Mouse (Mus musculus): ENCODE measurements around the gene Dlgap1. TPM values are rescaled to one million over a fixed set of nuclear protein-coding genes. Genes with fewer than 3 reads are reported as not detected.
A peak's percentile ranks its signal among the peaks of the same experiment; 100 is the strongest.

Gene Dlgap1
- polyA plus RNA-seq, 1 experiment from 2014 or later, result 0.03 TPM

- no peaks in the 10 kb centered on the region for H3K9me3 ChIP-seq (replicated peaks)
- H3K4me2 ChIP-seq, result no peak overlapping the region
- 71% methylated on average over 8 of the region's 8 CpGs for WGBS (ENCODE audit: insufficient replicate concordance)
- H3K27ac ChIP-seq, result no peak overlapping the region
- no peak overlapping the region for H3K9ac ChIP-seq
- no peaks in the 10 kb centered on the region for H3K27me3 ChIP-seq
- no peak for ATAC-seq (ENCODE audit: low read depth)
- H3K4me1 ChIP-seq (replicated peaks), result no peaks in the 10 kb centered on the region
- H3K4me3 ChIP-seq (replicated peaks), result no peak overlapping the region
- no peak for DNase-seq
- H3K36me3 ChIP-seq, result no peaks in the 10 kb centered on the region
Measured at GRCm38 (mm10) chr17:70690598-70690997, 721.7 kb downstream of the Dlgap1 start.

GRCm38 (mm10) chr17:70706976-70707818 is 738.3 kb downstream of the Dlgap1 start:
- Histone ChIP-seq H3K9ac (no peak overlapping the region), H3K4me2 (peak overlapping the region; percentile 38; the same call in 1 of the 2 replicates), H3K4me3 (replicated peaks) (no peak overlapping the region), H3K36me3 (no peaks in the 10 kb centered on the region), H3K4me1 (replicated peaks) (0 out of 2 replicates have a peak, but pooled peaks cover 2% of the 10 kb centered on the region), H3K9me3 (replicated peaks) (no peaks in the 10 kb centered on the region), H3K27ac (no peak overlapping the region), H3K27me3 (peaks cover 17% of the 10 kb centered on the region)
- ATAC-seq (ENCODE audit: low read depth) (no peak), DNase-seq (peak; percentile 34)
- WGBS (ENCODE audit: insufficient replicate concordance), result 5% methylated on average over 28 of the region's 28 CpGs

GRCm38 (mm10) chr17:70707819-70708140 is 738.9 kb downstream of the Dlgap1 start:
- H3K27ac ChIP-seq, result no peak overlapping the region
- no peaks in the 10 kb centered on the region for H3K9me3 ChIP-seq (replicated peaks)
- WGBS (ENCODE audit: insufficient replicate concordance), result 19% methylated on average over 6 of the region's 6 CpGs
- no peak overlapping the region for H3K4me3 ChIP-seq (replicated peaks)
- H3K27me3 ChIP-seq, result peaks cover 17% of the 10 kb centered on the region
- no peak overlapping the region for H3K9ac ChIP-seq
- H3K4me1 ChIP-seq (replicated peaks), result 0 out of 2 replicates have a peak, but pooled peaks cover 2% of the 10 kb centered on the region
- DNase-seq (no peak), ATAC-seq (ENCODE audit: low read depth) (no peak)
- no peaks in the 10 kb centered on the region for H3K36me3 ChIP-seq
- no peak overlapping the region for H3K4me2 ChIP-seq

GRCm38 (mm10) chr17:70709545-70709944 is 740.7 kb downstream of the Dlgap1 start:
- WGBS (ENCODE audit: insufficient replicate concordance), result 24% methylated on average over 5 of the region's 5 CpGs

GRCm38 (mm10) chr17:70713470-70713869 is 744.6 kb downstream of the Dlgap1 start:
- WGBS (ENCODE audit: insufficient replicate concordance), result 35% methylated on average over 10 of the region's 10 CpGs
- H3K27ac ChIP-seq, result no peak overlapping the region
- ATAC-seq (ENCODE audit: low read depth) (no peak), DNase-seq (no peak)
- no peaks in the 10 kb centered on the region for H3K4me1 ChIP-seq (replicated peaks)
- H3K27me3 ChIP-seq, result peaks cover 10% of the 10 kb centered on the region; the same call in 1 of the 2 replicates
- H3K9me3 ChIP-seq (replicated peaks), result no peaks in the 10 kb centered on the region
- H3K9ac ChIP-seq, result no peak overlapping the region
- no peak overlapping the region for H3K4me3 ChIP-seq (replicated peaks)
- no peaks in the 10 kb centered on the region for H3K36me3 ChIP-seq
- no peak overlapping the region for H3K4me2 ChIP-seq

More at GRCm38 (mm10) chr17:70709545-70709944, 740.7 kb downstream of the Dlgap1 start:
- H3K4me1 ChIP-seq (replicated peaks), result 0 out of 2 replicates have a peak, but pooled peaks cover 2% of the 10 kb centered on the region
- H3K27ac ChIP-seq, result no peak overlapping the region
- no peak overlapping the region for H3K4me3 ChIP-seq (replicated peaks)
- DNase-seq, result no peak
- H3K9me3 ChIP-seq (replicated peaks), result no peaks in the 10 kb centered on the region
- H3K4me2 ChIP-seq, result no peak overlapping the region
- H3K36me3 ChIP-seq, result no peaks in the 10 kb centered on the region
- ATAC-seq (ENCODE audit: low read depth), result no peak
- no peak overlapping the region for H3K9ac ChIP-seq
- H3K27me3 ChIP-seq, result peaks cover 17% of the 10 kb centered on the region

- Histone ChIP-seq H3K27me3 (no peaks in the 10 kb centered on the region), H3K9me3 (replicated peaks) (no peaks in the 10 kb centered on the region), H3K27ac (no peak overlapping the region), H3K4me2 (no peak overlapping the region), H3K4me1 (replicated peaks) (no peaks in the 10 kb centered on the region), H3K9ac (no peak overlapping the region), H3K4me3 (replicated peaks) (no peak overlapping the region), H3K36me3 (no peaks in the 10 kb centered on the region)
- ATAC-seq (ENCODE audit: low read depth) (no peak), DNase-seq (no peak)
- WGBS (ENCODE audit: insufficient replicate concordance), result 69% methylated on average over 11 of the region's 11 CpGs
Measured at GRCm38 (mm10) chr17:70719684-70720324, 750.9 kb downstream of the Dlgap1 start.

GRCm38 (mm10) chr17:70720766-70721165 is 751.9 kb downstream of the Dlgap1 start:
- Histone ChIP-seq H3K27ac (no peak overlapping the region), H3K9me3 (replicated peaks) (no peaks in the 10 kb centered on the region), H3K4me2 (no peak overlapping the region), H3K4me3 (replicated peaks) (no peak overlapping the region), H3K27me3 (no peaks in the 10 kb centered on the region), H3K4me1 (replicated peaks) (no peaks in the 10 kb centered on the region), H3K9ac (no peak overlapping the region), H3K36me3 (no peaks in the 10 kb centered on the region)
- ATAC-seq (ENCODE audit: low read depth) (no peak), DNase-seq (no peak)
- 32% methylated on average over 8 of the region's 8 CpGs for WGBS (ENCODE audit: insufficient replicate concordance)

GRCm38 (mm10) chr17:70722146-70722545 is 753.3 kb downstream of the Dlgap1 start:
- no peak overlapping the region for H3K27ac ChIP-seq
- H3K4me3 ChIP-seq (replicated peaks), result no peak overlapping the region
- no peak for ATAC-seq (ENCODE audit: low read depth)
- no peaks in the 10 kb centered on the region for H3K27me3 ChIP-seq
- DNase-seq, result no peak
- H3K36me3 ChIP-seq, result no peaks in the 10 kb centered on the region
- H3K4me2 ChIP-seq, result no peak overlapping the region
- H3K9ac ChIP-seq, result no peak overlapping the region
- H3K4me1 ChIP-seq (replicated peaks), result no peaks in the 10 kb centered on the region
- WGBS (ENCODE audit: insufficient replicate concordance), result 62% methylated on average over 3 of the region's 3 CpGs
- H3K9me3 ChIP-seq (replicated peaks), result no peaks in the 10 kb centered on the region

- Histone ChIP-seq H3K4me1 (replicated peaks) (no peaks in the 10 kb centered on the region), H3K27ac (no peak overlapping the region), H3K9ac (no peak overlapping the region), H3K27me3 (no peaks in the 10 kb centered on the region), H3K36me3 (no peaks in the 10 kb centered on the region), H3K4me3 (replicated peaks) (no peak overlapping the region), H3K9me3 (replicated peaks) (no peaks in the 10 kb centered on the region), H3K4me2 (no peak overlapping the region)
- 46% methylated on average over 5 of the region's 5 CpGs for WGBS (ENCODE audit: insufficient replicate concordance)
- no peak for DNase-seq
- ATAC-seq (ENCODE audit: low read depth), result no peak
Measured at GRCm38 (mm10) chr17:70728719-70729281, 759.9 kb downstream of the Dlgap1 start.

GRCm38 (mm10) chr17:70734728-70735127 is 765.9 kb downstream of the Dlgap1 start:
- no peak overlapping the region for H3K4me3 ChIP-seq (replicated peaks)
- WGBS (ENCODE audit: insufficient replicate concordance), result 78% methylated on average over 3 of the region's 3 CpGs
- peaks cover 5% of the 10 kb centered on the region for H3K4me1 ChIP-seq (replicated peaks)
- no peak overlapping the region for H3K9ac ChIP-seq
- H3K4me2 ChIP-seq, result no peak overlapping the region
- no peaks in the 10 kb centered on the region for H3K36me3 ChIP-seq
- ATAC-seq (ENCODE audit: low read depth), result no peak
- no peaks in the 10 kb centered on the region for H3K27me3 ChIP-seq
- H3K27ac ChIP-seq, result no peak overlapping the region
- DNase-seq, result no peak
- no peaks in the 10 kb centered on the region for H3K9me3 ChIP-seq (replicated peaks)

GRCm38 (mm10) chr17:70735396-70735795 is 766.5 kb downstream of the Dlgap1 start:
- no peaks in the 10 kb centered on the region for H3K9me3 ChIP-seq (replicated peaks)
- H3K4me3 ChIP-seq (replicated peaks), result no peak overlapping the region
- WGBS (ENCODE audit: insufficient replicate concordance), result 48% methylated on average over 3 of the region's 3 CpGs
- no peaks in the 10 kb centered on the region for H3K36me3 ChIP-seq
- H3K4me1 ChIP-seq (replicated peaks), result peaks cover 5% of the 10 kb centered on the region
- DNase-seq (no peak), ATAC-seq (ENCODE audit: low read depth) (no peak)
- no peak overlapping the region for H3K4me2 ChIP-seq
- no peak overlapping the region for H3K27ac ChIP-seq
- no peaks in the 10 kb centered on the region for H3K27me3 ChIP-seq
- H3K9ac ChIP-seq, result no peak overlapping the region
